Mouse (Mus musculus) cerebellum, postnatal 10 days (tissue): ENCODE measurements around the gene Auh.

Experiments used
- DNase-seq, 2 experiments: peaks; one replicate each; pipeline ENCODE4 v3.0.0; 2021; ENCODE audit warnings: mixed read lengths in 2 of 2

Gene Auh

GRCm38 (mm10) chr13:52929209-52930171, at the start of gene Auh:
TSS of gene Auh (minus strand) at chr13:52929681.
- DNase-seq: peak; percentile 96 to 97

- peak; percentile 65 to 71 for DNase-seq
Observed at GRCm38 (mm10) chr13:52978321-52978981, 49.0 kb upstream of the Auh start.

- no peak for DNase-seq
Observed at GRCm38 (mm10) chr13:52977757-52978156, 48.3 kb upstream of the Auh start.

- DNase-seq: no peak
Observed at GRCm38 (mm10) chr13:52977221-52977609, 47.7 kb upstream of the Auh start.

- no peak for DNase-seq
Observed at GRCm38 (mm10) chr13:52976510-52977220, 47.2 kb upstream of the Auh start.

- no peak for DNase-seq
Observed at GRCm38 (mm10) chr13:52976130-52976509, 46.6 kb upstream of the Auh start.

- DNase-seq: peak; percentile 30 to 47
Observed at GRCm38 (mm10) chr13:52974676-52975075, 45.2 kb upstream of the Auh start.

GRCm38 (mm10) chr13:52973427-52973826, 43.9 kb upstream of the Auh start:
- DNase-seq: no peak

GRCm38 (mm10) chr13:52972626-52973025, 43.1 kb upstream of the Auh start:
- no peak for DNase-seq

- no peak for DNase-seq
Observed at GRCm38 (mm10) chr13:52970876-52971275, 41.4 kb upstream of the Auh start.

GRCm38 (mm10) chr13:52962922-52963321, 33.4 kb upstream of the Auh start:
- no peak for DNase-seq

GRCm38 (mm10) chr13:52962361-52962760, 32.9 kb upstream of the Auh start:
- DNase-seq: no peak

GRCm38 (mm10) chr13:52953779-52954553, 24.5 kb upstream of the Auh start:
- DNase-seq: no peak

GRCm38 (mm10) chr13:52949211-52949610, 19.7 kb upstream of the Auh start:
- DNase-seq: no peak

- DNase-seq: no peak
Observed at GRCm38 (mm10) chr13:52947545-52947944, 18.1 kb upstream of the Auh start.

- peak; percentile 35 to 50 for DNase-seq
Observed at GRCm38 (mm10) chr13:52945769-52946168, 16.3 kb upstream of the Auh start.

- DNase-seq: no peak
Observed at GRCm38 (mm10) chr13:52944116-52944515, 14.6 kb upstream of the Auh start.

GRCm38 (mm10) chr13:52942876-52943388, 13.5 kb upstream of the Auh start:
- peak in 1 of 2 experiments; percentile 35 for DNase-seq

- DNase-seq: no peak
Observed at GRCm38 (mm10) chr13:52940956-52941355, 11.5 kb upstream of the Auh start.

GRCm38 (mm10) chr13:52930582-52930981, 1.1 kb upstream of the Auh start:
- peak; percentile 37 to 47 for DNase-seq

- DNase-seq: peak in 1 of 2 experiments; percentile 20
Observed at GRCm38 (mm10) chr13:52928392-52928791, 1.1 kb downstream of the Auh start.

GRCm38 (mm10) chr13:52924457-52924856, 5.0 kb downstream of the Auh start:
- no peak for DNase-seq
